Mouse (Mus musculus): ENCODE data around the gene Mtcp1.

GRCm38 (mm10) chrX:75382195-75382771 lies 34.1 kb downstream of the Mtcp1 start, which contains the start of the genes Fundc2 and F8:
- TF ChIP-seq FLI1 (IDR thresholded peaks at IDR 0.05; ENCODE audit: low read length) (no peak), GATA1 (IDR thresholded peaks at IDR 0.05; ENCODE audit: borderline replicate concordance, low read length) (no peak)
